Mouse (Mus musculus): ENCODE measurements around the gene Ccr7. TPM values are rescaled to one million over a fixed set of nuclear protein-coding genes. Genes with fewer than 3 reads are reported as not detected.

Ccr7 gene
- polyA plus RNA-seq, 1 experiment from 2014 or later: 0.81 TPM

DNA sequence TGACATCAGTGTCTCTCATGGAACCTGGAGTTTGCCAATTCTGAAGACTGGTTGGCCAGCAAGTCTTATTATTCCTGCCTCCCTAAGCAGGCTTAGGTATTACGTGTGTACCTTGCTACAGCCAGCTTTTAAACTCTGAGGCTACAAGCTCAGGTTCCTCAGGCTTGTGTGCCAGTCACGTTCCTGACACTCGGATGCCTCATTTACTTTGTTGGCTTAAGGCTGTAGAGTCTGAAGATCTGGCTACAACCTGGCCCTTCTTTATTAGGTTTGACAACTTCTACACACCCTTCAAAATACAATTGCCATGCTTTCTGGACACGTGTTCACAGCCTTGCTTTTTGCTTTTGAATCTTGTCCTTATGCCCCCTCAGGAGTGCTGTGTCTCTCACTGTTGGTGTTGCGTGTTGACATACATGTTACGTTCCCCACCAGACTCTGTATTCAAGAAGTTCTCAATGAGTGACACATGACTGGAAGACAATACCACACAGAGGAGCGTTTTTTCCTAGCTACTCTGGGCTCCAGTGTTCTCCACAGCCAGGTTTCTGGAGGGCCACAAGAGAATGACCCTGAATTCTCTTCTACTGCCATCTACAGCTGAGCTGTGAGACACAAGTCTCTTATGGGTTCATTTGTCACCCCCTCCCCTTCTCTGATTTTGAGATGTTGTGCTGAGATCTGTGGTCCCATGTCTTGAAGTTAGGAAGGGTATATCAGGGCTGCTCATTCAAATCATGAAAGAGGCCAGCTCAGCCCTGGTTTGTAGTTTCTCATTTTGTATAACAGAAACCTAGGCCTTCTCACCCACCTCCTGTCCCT lies 2.3 kb downstream of the Ccr7 start:
- Histone ChIP-seq H3K4me1 (peaks cover 34% of the 10 kb centered on the region), H3K9ac (no peak overlapping the region), H3K4me3 (no peak overlapping the region), H3K27me3 (no peaks in the 10 kb centered on the region), H3K36me3 (no peaks in the 10 kb centered on the region), H3K4me2 (replicated peaks) (no peak overlapping the region), H3K9me3 (no peaks in the 10 kb centered on the region), H3K27ac (no peak overlapping the region)
- WGBS: 81% methylated on average over 7 of the region's 7 CpGs
- ATAC-seq (ENCODE audit: insufficient number of reproducible peaks, insufficient read depth, low FRiP score, low TSS enrichment): no peak

GRCm38 (mm10) chr11:99151333-99151930 lies 3.4 kb downstream of the Ccr7 start:
- no peak for ATAC-seq (ENCODE audit: insufficient number of reproducible peaks, insufficient read depth, low FRiP score, low TSS enrichment)
- no peak overlapping the region for H3K27ac ChIP-seq
- H3K4me1 ChIP-seq: peaks cover 43% of the 10 kb centered on the region
- no peak overlapping the region for H3K9ac ChIP-seq
- no peak overlapping the region for H3K4me3 ChIP-seq
- no peak overlapping the region for H3K4me2 ChIP-seq (replicated peaks)
- no peaks in the 10 kb centered on the region for H3K9me3 ChIP-seq
- H3K27me3 ChIP-seq: no peaks in the 10 kb centered on the region
- H3K36me3 ChIP-seq: no peaks in the 10 kb centered on the region
- WGBS: 67% methylated on average over 11 of the region's 11 CpGs

- Histone ChIP-seq H3K36me3 (no peaks in the 10 kb centered on the region), H3K4me3 (no peak overlapping the region), H3K9me3 (no peaks in the 10 kb centered on the region), H3K27ac (no peak overlapping the region), H3K27me3 (no peaks in the 10 kb centered on the region), H3K4me1 (peaks cover 43% of the 10 kb centered on the region), H3K4me2 (replicated peaks) (no peak overlapping the region), H3K9ac (no peak overlapping the region)
- WGBS: 56% methylated on average over 7 of the region's 7 CpGs
- ATAC-seq (ENCODE audit: insufficient number of reproducible peaks, insufficient read depth, low FRiP score, low TSS enrichment): no peak
Measured at GRCm38 (mm10) chr11:99150889-99151288, 4.0 kb downstream of the Ccr7 start.

GRCm38 (mm10) chr11:99149898-99150757 lies 4.7 kb downstream of the Ccr7 start:
- 48% methylated on average over 19 of the region's 19 CpGs for WGBS
- ATAC-seq (ENCODE audit: insufficient number of reproducible peaks, insufficient read depth, low FRiP score, low TSS enrichment): peak; percentile 12
- Histone ChIP-seq H3K27ac (peak overlapping the region; percentile 98), H3K9ac (no peak overlapping the region), H3K4me1 (peaks cover 43% of the 10 kb centered on the region), H3K9me3 (no peaks in the 10 kb centered on the region), H3K36me3 (no peaks in the 10 kb centered on the region), H3K4me2 (replicated peaks) (0 out of 2 replicates have a peak overlapping the region, but pooled peaks have one; percentile 35), H3K27me3 (no peaks in the 10 kb centered on the region), H3K4me3 (no peak overlapping the region)

DNA sequence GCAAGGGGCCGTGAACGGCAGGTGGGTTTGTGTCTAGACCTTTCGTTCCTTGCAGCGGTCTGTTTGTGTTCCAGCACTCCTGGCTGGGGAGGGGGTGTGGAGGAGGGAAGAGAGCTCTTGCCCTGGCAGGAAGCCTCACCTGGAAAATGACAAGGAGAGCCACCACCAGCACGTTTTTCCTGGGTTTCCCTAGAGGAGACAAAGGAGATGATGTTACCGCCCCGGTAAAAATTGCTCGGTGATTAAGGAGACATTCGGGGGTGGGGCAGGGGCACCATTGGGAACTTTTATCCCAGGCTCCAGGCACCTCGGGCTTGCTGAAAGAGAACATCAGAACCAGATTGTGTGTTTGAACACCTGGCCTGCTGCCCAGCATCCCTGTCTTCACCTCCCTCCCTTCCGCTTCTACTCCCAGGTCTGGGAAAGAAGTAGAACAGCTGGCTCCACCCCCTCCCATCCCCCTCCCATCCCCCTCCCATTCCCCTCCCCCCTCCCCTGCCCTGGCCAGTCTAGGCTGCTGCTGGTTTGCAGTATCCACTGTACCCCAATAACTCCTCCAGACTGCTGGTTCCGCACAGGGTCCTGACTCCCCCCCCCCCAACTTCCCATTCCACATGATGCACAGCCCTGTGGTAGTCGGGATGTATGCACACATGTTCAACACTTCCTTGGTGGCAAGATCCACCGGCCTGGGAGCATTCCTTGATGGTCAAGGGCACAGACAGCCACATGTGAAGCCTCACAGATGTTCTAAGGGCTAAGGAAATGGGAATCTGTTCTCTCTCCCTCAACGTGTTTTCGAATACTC lies 5.8 kb downstream of the Ccr7 start:
- peak overlapping the region; percentile 98 for H3K27ac ChIP-seq

GRCm38 (mm10) chr11:99148400-99148799 lies 6.5 kb downstream of the Ccr7 start:
- WGBS: 48% methylated on average over 8 of the region's 8 CpGs
- no peaks in the 10 kb centered on the region for H3K9me3 ChIP-seq
- H3K9ac ChIP-seq: peak overlapping the region; percentile 43; the same call in 1 of the 2 replicates
- H3K27ac ChIP-seq: peak overlapping the region; percentile 98
- no peaks in the 10 kb centered on the region for H3K27me3 ChIP-seq
- no peak for ATAC-seq (ENCODE audit: insufficient number of reproducible peaks, insufficient read depth, low FRiP score, low TSS enrichment)
- no peaks in the 10 kb centered on the region for H3K36me3 ChIP-seq
- H3K4me3 ChIP-seq: no peak overlapping the region
- peaks cover 48% of the 10 kb centered on the region for H3K4me1 ChIP-seq
- peak overlapping the region; percentile 35 for H3K4me2 ChIP-seq (replicated peaks)

More for the DNA sequence above, 5.8 kb downstream of the Ccr7 start:
- Histone ChIP-seq H3K9ac (peak overlapping the region; percentile 43; the same call in 1 of the 2 replicates), H3K4me1 (peaks cover 42% of the 10 kb centered on the region), H3K27me3 (no peaks in the 10 kb centered on the region), H3K4me3 (0 out of 2 replicates have a peak overlapping the region, but pooled peaks have one; percentile 3), H3K36me3 (no peaks in the 10 kb centered on the region), H3K9me3 (no peaks in the 10 kb centered on the region), H3K4me2 (replicated peaks) (peak overlapping the region; percentile 35)
- WGBS: 9% methylated on average over 16 of the region's 16 CpGs
- ATAC-seq (ENCODE audit: insufficient number of reproducible peaks, insufficient read depth, low FRiP score, low TSS enrichment): peak; percentile 30; the same call in 1 of the 2 replicates

- peak; percentile 80 for ATAC-seq (ENCODE audit: insufficient number of reproducible peaks, insufficient read depth, low FRiP score, low TSS enrichment)
- Histone ChIP-seq H3K4me2 (replicated peaks) (peak overlapping the region; percentile 35), H3K4me3 (no peak overlapping the region), H3K36me3 (no peaks in the 10 kb centered on the region), H3K27me3 (no peaks in the 10 kb centered on the region), H3K27ac (peak overlapping the region; percentile 98), H3K9ac (peak overlapping the region; percentile 43), H3K4me1 (peaks cover 52% of the 10 kb centered on the region), H3K9me3 (no peaks in the 10 kb centered on the region)
- 13% methylated on average over 2 of the region's 4 CpGs for WGBS
Measured at GRCm38 (mm10) chr11:99147920-99148289, 7.0 kb downstream of the Ccr7 start.

DNA sequence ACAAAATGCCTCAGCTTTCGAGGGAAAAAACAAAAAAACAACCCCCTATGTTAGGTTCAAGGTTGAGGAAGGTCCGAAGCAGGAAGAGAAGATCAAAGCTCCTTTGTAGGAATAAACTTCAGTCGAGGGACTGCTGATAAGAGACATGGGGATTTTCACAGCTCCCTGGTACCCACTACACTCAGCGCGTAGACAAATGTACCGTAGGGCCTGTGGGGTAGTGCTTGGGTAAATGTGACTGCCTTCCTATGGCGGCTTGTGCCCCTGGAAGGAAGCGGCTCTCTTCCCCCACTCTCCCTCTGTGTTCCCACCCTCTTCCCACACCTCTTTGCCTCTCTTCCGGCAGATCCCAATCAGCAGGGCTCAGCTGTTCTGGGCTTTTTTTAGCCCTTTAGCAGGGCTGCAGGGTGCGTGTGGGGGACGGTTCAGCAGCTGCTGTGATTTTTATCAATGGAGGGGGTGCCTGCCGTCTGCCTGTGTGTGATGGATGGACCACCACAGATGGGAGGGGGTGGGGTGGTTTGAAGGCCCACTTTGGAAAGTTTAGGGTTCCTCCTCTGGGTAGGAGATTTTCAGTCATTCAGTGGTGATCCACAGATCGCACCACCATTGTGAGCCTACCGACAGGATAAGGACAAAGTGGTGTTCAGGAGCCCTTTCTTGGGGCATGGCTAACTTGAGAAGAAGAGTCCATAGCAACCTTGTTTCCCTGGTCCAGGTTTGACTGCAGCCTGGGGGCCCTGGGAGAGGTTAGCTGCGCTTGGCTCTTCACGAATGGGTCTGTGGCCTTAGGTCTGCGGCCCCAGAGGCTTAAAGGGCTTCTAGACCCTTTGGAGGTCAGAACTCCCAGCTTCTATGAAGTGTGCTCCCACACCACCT lies 7.6 kb downstream of the Ccr7 start:
- H3K27ac ChIP-seq: peak overlapping the region; percentile 98
- no peaks in the 10 kb centered on the region for H3K27me3 ChIP-seq
- no peaks in the 10 kb centered on the region for H3K36me3 ChIP-seq
- H3K4me2 ChIP-seq (replicated peaks): peak overlapping the region; percentile 35
- no peak overlapping the region for H3K4me3 ChIP-seq
- peak overlapping the region; percentile 43; the same call in 1 of the 2 replicates for H3K9ac ChIP-seq
- no peaks in the 10 kb centered on the region for H3K9me3 ChIP-seq
- peaks cover 59% of the 10 kb centered on the region for H3K4me1 ChIP-seq
- no peak for ATAC-seq (ENCODE audit: insufficient number of reproducible peaks, insufficient read depth, low FRiP score, low TSS enrichment)
- 28% methylated on average over 17 of the region's 17 CpGs for WGBS

DNA sequence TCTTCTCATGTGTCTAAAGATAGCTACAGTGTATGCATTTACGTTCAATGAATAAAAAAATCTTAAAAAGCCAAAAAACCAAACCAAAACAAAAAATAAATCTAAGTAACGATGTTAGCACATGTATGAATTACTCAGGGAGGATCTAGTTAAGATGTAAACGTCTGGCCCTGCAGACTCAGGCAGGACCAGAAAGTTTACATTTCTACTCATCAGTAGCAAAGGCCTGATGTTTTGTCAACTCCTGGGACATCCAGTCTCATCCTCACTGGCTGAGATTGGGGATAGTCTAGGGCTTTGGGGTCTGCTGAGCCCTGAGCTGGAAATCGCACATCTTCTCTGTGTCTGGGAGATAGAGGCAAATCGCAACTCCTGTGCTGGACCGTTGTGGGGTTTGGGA lies 8.3 kb downstream of the Ccr7 start:
- Histone ChIP-seq H3K27ac (peak overlapping the region; percentile 98), H3K4me3 (no peak overlapping the region), H3K9ac (no peak overlapping the region), H3K9me3 (no peaks in the 10 kb centered on the region), H3K27me3 (no peaks in the 10 kb centered on the region), H3K4me1 (peaks cover 66% of the 10 kb centered on the region), H3K36me3 (no peaks in the 10 kb centered on the region), H3K4me2 (replicated peaks) (no peak overlapping the region)
- no peak for ATAC-seq (ENCODE audit: insufficient number of reproducible peaks, insufficient read depth, low FRiP score, low TSS enrichment)
- WGBS: 71% methylated on average over 6 of the region's 6 CpGs

DNA sequence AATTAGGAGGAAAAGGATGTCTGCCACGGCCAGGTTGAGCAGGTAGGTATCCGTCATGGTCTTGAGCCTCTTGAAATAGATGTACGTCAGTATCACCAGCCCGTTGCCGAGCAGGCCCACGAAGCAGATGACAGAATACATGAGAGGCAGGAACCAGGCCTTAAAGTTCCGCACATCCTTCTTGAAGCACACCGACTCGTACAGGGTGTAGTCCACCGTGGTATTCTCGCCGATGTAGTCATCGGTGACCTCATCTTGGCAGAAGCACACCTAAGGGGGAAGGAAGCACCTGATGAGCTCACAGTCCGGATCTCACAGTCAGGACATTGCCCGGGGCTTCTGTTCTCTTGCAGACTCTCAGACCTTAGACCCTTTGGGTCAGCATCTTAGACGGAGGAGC lies 9.1 kb downstream of the Ccr7 start:
- Histone ChIP-seq H3K27ac (no peak overlapping the region), H3K4me1 (peaks cover 67% of the 10 kb centered on the region), H3K9me3 (no peaks in the 10 kb centered on the region), H3K4me3 (no peak overlapping the region), H3K4me2 (replicated peaks) (no peak overlapping the region), H3K36me3 (no peaks in the 10 kb centered on the region), H3K9ac (no peak overlapping the region), H3K27me3 (no peaks in the 10 kb centered on the region)
- 93% methylated on average over 16 of the region's 16 CpGs for WGBS
- no peak for ATAC-seq (ENCODE audit: insufficient number of reproducible peaks, insufficient read depth, low FRiP score, low TSS enrichment)
